ENCODE assay signal across 24 mouse cellular contexts in the genomic region with DNA sequence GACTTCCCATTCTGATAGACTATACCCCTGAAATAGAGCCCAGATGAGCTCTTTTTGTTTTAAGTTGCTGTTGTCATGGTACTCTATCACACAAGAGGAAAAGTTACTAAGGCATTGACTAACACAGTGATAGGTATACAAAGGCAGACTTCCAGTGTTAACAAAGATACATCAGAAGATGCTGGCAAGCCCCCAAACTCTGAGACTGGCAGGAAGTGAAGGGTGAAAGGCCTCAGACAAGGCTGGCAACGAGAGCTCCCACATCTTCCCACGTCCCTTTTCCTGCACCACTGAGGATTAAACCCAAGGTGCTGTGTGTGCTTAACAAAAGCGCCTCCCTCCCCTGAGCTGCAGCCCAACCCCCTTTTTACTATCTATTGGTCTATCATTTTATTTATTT. TPM values are rescaled to one million over a fixed set of nuclear protein-coding genes. Genes with fewer than 3 reads are reported as not detected.
DNase-seq lines count a peak whose midpoint lies in the region; ATAC-seq and TF ChIP-seq lines count a peak whose summit lies in the region.
"Had no signal": no experiment of that assay in that cellular context is flagged by ENCODE, and none has a peak within 500 bp of the region (broad histone marks: within the 10 kb centered on the region; RNA-seq: fewer than 3 reads in every experiment).

No protein-coding gene starts in this region.

- no peak overlapping the region for H3K4me3 ChIP-seq in kidney, postnatal 0 days (replicated peaks; ENCODE audit: low read depth, low read length)
- no peak overlapping the region for H3K4me3 ChIP-seq in kidney, embryonic 16.5 days (ENCODE audit: low read length)
- no peak overlapping the region for H3K4me3 ChIP-seq in midbrain, embryonic 11.5 days (ENCODE audit: low read depth, low read length)
- no peak overlapping the region for H3K4me3 ChIP-seq in midbrain, embryonic 16.5 days (ENCODE audit: low read depth, low read length)
- H3K4me3 ChIP-seq: forebrain, embryonic 10.5 days; forebrain, embryonic 13.5 days; heart, adult 2 months; heart, embryonic 10.5 days; heart, embryonic 13.5 days had no signal

- H3K9me3 ChIP-seq in kidney, postnatal 0 days (replicated peaks; ENCODE audit: low read length): no peaks in the 10 kb centered on the region
- no peaks in the 10 kb centered on the region for H3K9me3 ChIP-seq in kidney, embryonic 16.5 days (ENCODE audit: low read length)
- no peaks in the 10 kb centered on the region for H3K9me3 ChIP-seq in midbrain, embryonic 11.5 days (ENCODE audit: control insufficient read depth, low read length)
- no peaks in the 10 kb centered on the region for H3K9me3 ChIP-seq in midbrain, embryonic 16.5 days (replicated peaks; ENCODE audit: control insufficient read depth, low read length, poor library complexity, severe bottlenecking)
- H3K9me3 ChIP-seq: forebrain, embryonic 10.5 days; forebrain, embryonic 13.5 days; heart, embryonic 10.5 days had no signal

- intact Hi-C loops in left cerebral cortex, postnatal 36 days (cut with DNase I): no loop called here

- peak; percentile 38 for DNase-seq in kidney, postnatal 0 days (ENCODE audit: low spot score)
- DNase-seq in kidney, postnatal 4 days: peak; percentile 39 to 45
- no peak for DNase-seq in kidney, adult 8-10 months
- peak; percentile 19 for DNase-seq in midbrain, embryonic 11.5 days (ENCODE audit: low spot score, missing footprints)
- no peak for DNase-seq in layer of hippocampus, adult 11-12 months (ENCODE audit: low spot score)
- no peak for DNase-seq in left cerebral cortex, postnatal 36 days (ENCODE audit: low spot score in 2 of 2)
- DNase-seq: adrenal gland, adult 8-10 months; adrenal gland, postnatal 25 days; cerebellum, adult 11-12 months; cerebellum, adult 8-10 months; cerebellum, postnatal 10 days; gastrocnemius, postnatal 10 days; gastrocnemius, postnatal 36 days; heart, adult 2 months; heart, postnatal 14 days; heart, postnatal 4 days had no signal

- no peak overlapping the region for H3K9ac ChIP-seq in kidney, postnatal 0 days (ENCODE audit: low read depth, low read length)
- H3K9ac ChIP-seq in kidney, embryonic 16.5 days (replicated peaks; ENCODE audit: low read length): no peak overlapping the region
- no peak overlapping the region for H3K9ac ChIP-seq in midbrain, embryonic 11.5 days (ENCODE audit: low read length)
- H3K9ac ChIP-seq in midbrain, embryonic 16.5 days (ENCODE audit: low read depth, low read length): no peak overlapping the region
- H3K9ac ChIP-seq: forebrain, embryonic 13.5 days; heart, embryonic 13.5 days had no signal

- no peak for ATAC-seq in kidney, postnatal 0 days (replicated peaks; ENCODE audit: low FRiP score, low read depth)
- no peak for ATAC-seq in kidney, embryonic 16.5 days (ENCODE audit: low FRiP score, low TSS enrichment)
- ATAC-seq in midbrain, embryonic 11.5 days (ENCODE audit: low FRiP score): no peak
- ATAC-seq in midbrain, embryonic 16.5 days: no peak
- ATAC-seq: activated CD4-positive, CD25-positive, alpha-beta regulatory T cell, adult 4 months; forebrain, embryonic 13.5 days; forebrain, embryonic 16.5 days had no signal

- WGBS in kidney, postnatal 0 days: 58% methylated on average over 3 of the region's 3 CpGs
- WGBS in kidney, embryonic 16.5 days: 65% methylated on average over 3 of the region's 3 CpGs
- WGBS in midbrain, embryonic 11.5 days: 81% methylated on average over 3 of the region's 3 CpGs
- WGBS in midbrain, embryonic 16.5 days: 63% methylated on average over 3 of the region's 3 CpGs

- H3K36me3 ChIP-seq in kidney, postnatal 0 days (ENCODE audit: insufficient read depth, low read length): no peaks in the 10 kb centered on the region
- no peaks in the 10 kb centered on the region for H3K36me3 ChIP-seq in kidney, embryonic 16.5 days (ENCODE audit: insufficient read depth, low read length)
- H3K36me3 ChIP-seq in midbrain, embryonic 11.5 days (ENCODE audit: control insufficient read depth, insufficient read depth, low read length): no peaks in the 10 kb centered on the region
- no peaks in the 10 kb centered on the region for H3K36me3 ChIP-seq in midbrain, embryonic 16.5 days (ENCODE audit: control insufficient read depth, insufficient read depth, low read length)
- H3K36me3 ChIP-seq: forebrain, embryonic 10.5 days; heart, embryonic 10.5 days; heart, embryonic 13.5 days had no signal

- no peak for TF ChIP-seq CTCF in kidney, postnatal 0 days (IDR thresholded peaks at IDR 0.05; ENCODE audit: low read depth)

- no peaks in the 10 kb centered on the region for H3K27me3 ChIP-seq in kidney, postnatal 0 days (ENCODE audit: insufficient read depth, low read length)
- H3K27me3 ChIP-seq in kidney, embryonic 16.5 days (ENCODE audit: insufficient read depth, low read length): no peaks in the 10 kb centered on the region
- no peaks in the 10 kb centered on the region for H3K27me3 ChIP-seq in midbrain, embryonic 11.5 days (ENCODE audit: control insufficient read depth, insufficient read depth, low read length)
- no peaks in the 10 kb centered on the region for H3K27me3 ChIP-seq in midbrain, embryonic 16.5 days (ENCODE audit: control insufficient read depth, insufficient read depth, low read depth, low read length)
- H3K27me3 ChIP-seq: forebrain, embryonic 13.5 days; heart, embryonic 13.5 days had no signal

- peaks cover 5% of the 10 kb centered on the region; the same call in 1 of the 2 replicates for H3K4me1 ChIP-seq in kidney, postnatal 0 days (replicated peaks; ENCODE audit: insufficient read depth, low read length)
- H3K4me1 ChIP-seq in kidney, embryonic 16.5 days (ENCODE audit: insufficient read depth, low read length): peaks cover 18% of the 10 kb centered on the region
- H3K4me1 ChIP-seq in midbrain, embryonic 11.5 days (ENCODE audit: control insufficient read depth, insufficient read depth, low read length): no peaks in the 10 kb centered on the region
- H3K4me1 ChIP-seq in midbrain, embryonic 16.5 days (ENCODE audit: control insufficient read depth, insufficient read depth, low read length): no peaks in the 10 kb centered on the region
- H3K4me1 ChIP-seq: forebrain, embryonic 13.5 days had no signal

- no peak overlapping the region for H3K4me2 ChIP-seq in kidney, postnatal 0 days (ENCODE audit: low read length)
- H3K4me2 ChIP-seq in kidney, embryonic 16.5 days (replicated peaks; ENCODE audit: low read depth, low read length): no peak overlapping the region
- H3K4me2 ChIP-seq in midbrain, embryonic 11.5 days: no peak overlapping the region
- H3K4me2 ChIP-seq in midbrain, embryonic 16.5 days (ENCODE audit: low read length): no peak overlapping the region
- H3K4me2 ChIP-seq: forebrain, embryonic 13.5 days; heart, embryonic 13.5 days had no signal

- H3K27ac ChIP-seq in kidney, postnatal 0 days: no peak overlapping the region
- no peak overlapping the region for H3K27ac ChIP-seq in kidney, embryonic 16.5 days (ENCODE audit: low read length)
- no peak overlapping the region for H3K27ac ChIP-seq in midbrain, embryonic 11.5 days (ENCODE audit: low read depth, low read length)
- no peak overlapping the region for H3K27ac ChIP-seq in midbrain, embryonic 16.5 days (ENCODE audit: low read length)
- H3K27ac ChIP-seq: forebrain, embryonic 10.5 days; forebrain, embryonic 13.5 days; heart, adult 2 months; heart, embryonic 10.5 days; heart, embryonic 13.5 days had no signal

RNA-seq across cellular contexts. Expression of a gene that starts 19.2 kb away (rescaled TPM):
- polyA plus RNA-seq in kidney, postnatal 0 days (2015; fragmentation: Nextera tagmentation; extraction: Ambion mirVana): 3.2 and 3.4 TPM in 2 replicates
- polyA plus RNA-seq in kidney, embryonic 16.5 days (2015; fragmentation: Nextera tagmentation; extraction: Ambion mirVana): 3.5 and 3.7 TPM in 2 replicates
- polyA plus RNA-seq in midbrain, embryonic 11.5 days (2014; fragmentation: Nextera tagmentation; extraction: Ambion mirVana): 3.1 and 3.2 TPM in 2 replicates
- 2.9 and 3.2 TPM in 2 replicates for polyA plus RNA-seq in midbrain, embryonic 16.5 days (2015; fragmentation: Nextera tagmentation; extraction: Ambion mirVana)
- total RNA-seq in left cerebral cortex, postnatal 36 days (2021): 10 to 100 TPM; 37.8 to 42.0 TPM

RNA-seq across cellular contexts. Expression of a gene that starts 44.6 kb away (rescaled TPM):
- polyA plus RNA-seq in kidney, postnatal 0 days (2015; fragmentation: Nextera tagmentation; extraction: Ambion mirVana): 21.2 and 21.3 TPM in 2 replicates
- polyA plus RNA-seq in kidney, embryonic 16.5 days (2015; fragmentation: Nextera tagmentation; extraction: Ambion mirVana): 21.7 and 23.1 TPM in 2 replicates
- polyA plus RNA-seq in midbrain, embryonic 11.5 days (2014; fragmentation: Nextera tagmentation; extraction: Ambion mirVana): 4.8 and 5.7 TPM in 2 replicates
- 2.1 and 2.4 TPM in 2 replicates for polyA plus RNA-seq in midbrain, embryonic 16.5 days (2015; fragmentation: Nextera tagmentation; extraction: Ambion mirVana)
- 1 to 10 TPM; 3.1 to 3.5 TPM for total RNA-seq in left cerebral cortex, postnatal 36 days (2021)

Comparison
In these comparisons a context has a peak if more than half of its experiments do, and no peak if none do; other contexts are left out.
1. DNase-seq: peak in kidney, postnatal 0 days (single experiment), kidney, postnatal 4 days (2 of 2) and midbrain, embryonic 11.5 days (single experiment); none in kidney, adult 8-10 months (0 of 2), layer of hippocampus, adult 11-12 months (single experiment) and left cerebral cortex, postnatal 36 days (0 of 2).